Mouse (Mus musculus): Measurements from ENCODE around the gene Fance.

DNA sequence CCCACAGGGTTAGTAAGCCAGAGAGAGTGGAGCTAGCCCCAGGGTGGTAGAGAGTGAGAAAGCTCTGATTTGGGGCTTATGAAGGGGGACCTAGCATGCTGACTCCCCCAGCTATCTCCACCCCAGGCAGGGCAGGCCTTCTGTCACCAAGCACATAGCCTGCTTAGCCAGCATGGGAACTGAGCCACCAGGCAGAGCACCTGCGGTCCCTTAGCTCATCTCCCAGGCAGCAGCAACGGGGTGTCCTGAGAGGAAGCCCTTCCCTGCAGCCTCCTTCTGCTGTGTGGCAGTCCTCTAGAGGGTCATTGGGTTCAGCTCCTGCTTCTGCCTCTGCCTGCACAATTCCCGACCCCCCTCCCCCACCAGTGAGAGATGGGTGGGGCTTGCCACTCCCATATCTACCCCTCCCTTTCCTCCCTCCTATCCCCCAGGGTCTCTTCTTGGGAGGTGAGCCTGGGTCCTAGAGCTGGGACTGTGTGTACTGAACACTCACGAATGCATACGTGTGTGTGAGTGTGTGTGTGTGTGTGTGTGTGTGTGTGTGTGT lies 32.4 kb upstream of the Fance start:
- TF ChIP-seq POLR2A (IDR thresholded peaks at IDR 0.05; ENCODE audit: borderline replicate concordance, extremely low read depth, low read depth, low read length) (no peak), CTCF (IDR thresholded peaks at IDR 0.05; ENCODE audit: insufficient read depth, low read length) (no peak)
